Mouse (Mus musculus) embryonic facial prominence, embryonic 14.5 days (tissue): ENCODE measurements around the gene Mlxip. TPM values are rescaled to one million over a fixed set of nuclear protein-coding genes. Genes with fewer than 3 reads are reported as not detected.

Experiments used
- ATAC-seq: fragments of 200-750 bp; cut with Nextera tagmentation; 2 replicates; pipeline ENCODE4 v1.8.0; 2017; ENCODE audit warnings: low read depth, moderate number of reproducible peaks, moderate TSS enrichment
- DNase-seq: peaks from one replicate; pipeline ENCODE4 v3.0.0-alpha.2; 2015; ENCODE audit warnings: low spot score
- H3K27ac ChIP-seq: fragments of 300-500 bp; sonication (generic); replicated peaks from 2 replicates; pipeline ENCODE4 v1.5.1; 2014; ENCODE audit warnings: low read depth, mild to moderate bottlenecking, low read length, moderate library complexity
- H3K27me3 ChIP-seq: fragments of 300-500 bp; sonication (generic); replicated peaks from 2 replicates; pipeline ENCODE4 v1.6.1; 2014; ENCODE audit warnings: low read length; ENCODE audit not compliant: control insufficient read depth, insufficient read depth
- H3K36me3 ChIP-seq: fragments of 300-500 bp; sonication (generic); 2 replicates; pipeline ENCODE4 v1.6.1; 2014; ENCODE audit warnings: low read length, mixed read lengths; ENCODE audit not compliant: control insufficient read depth, insufficient read depth
- H3K4me1 ChIP-seq: fragments of 300-500 bp; sonication (generic); 2 replicates; pipeline ENCODE4 v1.6.1; 2014; ENCODE audit warnings: antibody characterized with exemption, low read length; ENCODE audit not compliant: control insufficient read depth, insufficient read depth
- H3K4me2 ChIP-seq: fragments of 300-500 bp; sonication (generic); 2 replicates; pipeline ENCODE4 v1.6.1; 2014; ENCODE audit warnings: low read depth, mild to moderate bottlenecking, low read length, moderate library complexity, mixed read lengths
- H3K4me3 ChIP-seq: fragments of 300-500 bp; sonication (generic); 2 replicates; pipeline ENCODE4 v1.5.1; 2014; ENCODE audit warnings: low read depth, mild to moderate bottlenecking, low read length
- H3K9ac ChIP-seq: fragments of 300-500 bp; sonication (generic); 2 replicates; pipeline ENCODE4 v1.6.1; 2014; ENCODE audit warnings: low read depth, mild to moderate bottlenecking, low read length, moderate library complexity, mixed read lengths
- H3K9me3 ChIP-seq: fragments of 300-500 bp; sonication (generic); 2 replicates; pipeline ENCODE4 v1.6.1; 2016; ENCODE audit warnings: low read length; ENCODE audit not compliant: control insufficient read depth
- WGBS: fragments of 180-500 bp; shearing (Covaris S2); extraction: QIAGEN DNeasy Blood & Tissue Kit; methylation state at CpG from one replicate; pipeline ENCODE4 v1.1.7; 2014; 5-methylcytosine and 5-hydroxymethylcytosine counted together
- polyA plus RNA-seq: library from polyadenylated mRNA; unstranded; fragments of >200 nt; fragmentation: Nextera tagmentation; extraction: Ambion mirVana; gene quantifications from 2 replicates; pipeline ENCODE4 v1.2.1, GENCODE M21; 2014

Gene Mlxip
- polyA plus RNA-seq, 1 experiment from 2014 or later = 17.7 TPM

DNA sequence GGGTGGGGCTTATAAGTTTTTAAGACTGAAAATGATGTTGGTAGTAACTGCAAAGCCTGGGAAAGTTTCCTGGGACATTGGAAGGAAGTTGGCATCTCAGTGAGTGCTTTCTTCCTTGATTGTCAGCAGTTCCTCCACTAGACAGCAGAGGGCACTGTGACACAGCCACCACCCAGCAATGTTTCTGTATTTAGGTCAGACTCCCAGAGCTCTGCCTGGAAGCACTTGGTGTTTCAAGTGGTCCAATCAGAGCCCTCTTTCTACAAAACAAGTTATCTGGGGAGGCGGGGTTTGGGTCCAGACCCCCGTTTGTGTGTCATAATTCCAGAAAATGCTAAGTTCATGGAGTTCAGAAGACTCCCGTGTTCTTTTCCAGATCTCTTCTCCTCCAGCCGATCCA, 49.5 kb downstream of the Mlxip start:
- no peak overlapping the region for H3K9ac ChIP-seq
- H3K27me3 ChIP-seq = no peaks in the 10 kb centered on the region
- DNase-seq (peak; percentile 74), ATAC-seq (peak; percentile 31; the same call in 1 of the 2 replicates)
- 46% methylated on average over 4 of the region's 4 CpGs for WGBS
- no peak overlapping the region for H3K27ac ChIP-seq
- H3K4me2 ChIP-seq = no peak overlapping the region
- peaks cover 51% of the 10 kb centered on the region; the same call in 1 of the 2 replicates for H3K36me3 ChIP-seq
- no peaks in the 10 kb centered on the region for H3K9me3 ChIP-seq
- H3K4me1 ChIP-seq = no peaks in the 10 kb centered on the region
- no peak overlapping the region for H3K4me3 ChIP-seq

DNA sequence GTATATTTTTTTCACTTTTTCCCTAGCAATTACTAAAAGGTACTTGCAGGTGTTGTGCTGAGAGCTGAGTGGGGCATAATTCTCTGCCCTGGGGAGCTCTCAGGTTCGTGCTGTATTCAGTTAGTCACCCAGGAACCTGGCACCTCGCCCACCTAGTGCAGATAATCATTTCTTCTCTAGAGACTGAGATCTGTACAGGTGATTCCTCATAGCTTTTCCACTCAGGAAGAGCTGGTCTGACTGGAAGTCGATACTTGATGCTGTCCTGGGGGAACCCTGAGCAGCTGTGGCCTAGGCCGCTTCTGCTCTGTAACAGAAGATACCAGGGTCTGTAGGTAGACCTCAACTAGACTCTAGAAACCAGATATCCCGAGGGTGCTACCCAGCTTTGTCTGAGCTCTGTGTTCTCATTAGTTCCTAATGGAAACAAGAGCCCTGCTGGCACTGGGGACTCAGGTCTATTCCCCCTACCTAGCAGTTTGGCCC, 50.3 kb downstream of the Mlxip start:
- DNase-seq = peak; percentile 62
- no peak overlapping the region for H3K4me2 ChIP-seq
- H3K4me3 ChIP-seq = no peak overlapping the region
- no peak overlapping the region for H3K9ac ChIP-seq
- no peak overlapping the region for H3K27ac ChIP-seq
- no peaks in the 10 kb centered on the region for H3K9me3 ChIP-seq
- no peaks in the 10 kb centered on the region for H3K4me1 ChIP-seq
- no peaks in the 10 kb centered on the region for H3K27me3 ChIP-seq
- ATAC-seq = peak; percentile 72; the same call in 1 of the 2 replicates
- H3K36me3 ChIP-seq = peaks cover 56% of the 10 kb centered on the region
- WGBS = 86% methylated on average over 5 of the region's 5 CpGs

- WGBS = 89% methylated on average over 7 of the region's 7 CpGs
- ATAC-seq (no peak), DNase-seq (no peak)
- H3K27me3 ChIP-seq = no peaks in the 10 kb centered on the region
- H3K36me3 ChIP-seq = peaks cover 77% of the 10 kb centered on the region
- no peak overlapping the region for H3K9ac ChIP-seq
- H3K4me3 ChIP-seq = no peak overlapping the region
- H3K27ac ChIP-seq = no peak overlapping the region
- no peaks in the 10 kb centered on the region for H3K9me3 ChIP-seq
- no peak overlapping the region for H3K4me2 ChIP-seq
- no peaks in the 10 kb centered on the region for H3K4me1 ChIP-seq
Measured at GRCm38 (mm10) chr5:123451886-123452285, 57.3 kb downstream of the Mlxip start.

DNA sequence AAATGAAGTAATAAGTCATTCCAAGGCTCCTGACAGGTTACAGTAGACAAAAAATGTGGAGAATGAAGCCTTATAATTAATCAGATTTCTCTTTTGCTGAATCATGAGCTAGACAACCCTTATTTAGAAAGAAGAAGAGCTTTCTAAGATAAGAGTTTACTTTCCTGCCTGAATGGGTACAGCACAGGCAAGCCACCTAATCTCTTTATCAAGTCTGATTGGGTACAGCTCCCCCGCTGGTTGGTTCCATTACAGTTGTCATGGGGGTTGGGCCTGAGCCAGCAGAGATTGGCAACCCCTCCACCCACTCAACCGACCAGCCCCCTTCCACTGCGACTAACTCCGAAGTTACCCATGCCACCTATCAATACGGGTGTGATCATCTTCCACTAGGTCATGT, 66.8 kb downstream of the Mlxip start:
- H3K4me3 ChIP-seq = no peak overlapping the region
- DNase-seq (no peak), ATAC-seq (no peak)
- H3K27ac ChIP-seq = no peak overlapping the region
- H3K9me3 ChIP-seq = no peaks in the 10 kb centered on the region
- H3K9ac ChIP-seq = no peak overlapping the region
- no peak overlapping the region for H3K4me2 ChIP-seq
- 56% methylated on average over 5 of the region's 5 CpGs for WGBS
- H3K36me3 ChIP-seq = peaks cover 9% of the 10 kb centered on the region
- no peaks in the 10 kb centered on the region for H3K4me1 ChIP-seq
- no peaks in the 10 kb centered on the region for H3K27me3 ChIP-seq

GRCm38 (mm10) chr5:123464638-123465037, 70.0 kb downstream of the Mlxip start:
- no peaks in the 10 kb centered on the region for H3K27me3 ChIP-seq
- no peak overlapping the region for H3K27ac ChIP-seq
- no peaks in the 10 kb centered on the region for H3K4me1 ChIP-seq
- ATAC-seq (no peak), DNase-seq (no peak)
- no peak overlapping the region for H3K9ac ChIP-seq
- no peak overlapping the region for H3K4me3 ChIP-seq
- 88% methylated on average over 1 of the region's 1 CpGs for WGBS
- H3K4me2 ChIP-seq = no peak overlapping the region
- no peaks in the 10 kb centered on the region for H3K9me3 ChIP-seq
- no peaks in the 10 kb centered on the region for H3K36me3 ChIP-seq

- no peaks in the 10 kb centered on the region for H3K4me1 ChIP-seq
- ATAC-seq = no peak
- H3K4me2 ChIP-seq = peak overlapping the region; percentile 32; the same call in 1 of the 2 replicates
- WGBS = 39% methylated on average over 10 of the region's 10 CpGs
- DNase-seq = no peak
- no peaks in the 10 kb centered on the region for H3K27me3 ChIP-seq
- no peak overlapping the region; the same call in 1 of the 2 replicates for H3K27ac ChIP-seq
- H3K36me3 ChIP-seq = no peaks in the 10 kb centered on the region
- H3K4me3 ChIP-seq = no peak overlapping the region
- H3K9ac ChIP-seq = no peak overlapping the region
- H3K9me3 ChIP-seq = no peaks in the 10 kb centered on the region
Measured at GRCm38 (mm10) chr5:123470784-123471400, 76.3 kb downstream of the Mlxip start.

GRCm38 (mm10) chr5:123473817-123474216, 79.2 kb downstream of the Mlxip start:
- H3K4me2 ChIP-seq = no peak overlapping the region
- 80% methylated on average over 5 of the region's 5 CpGs for WGBS
- no peak overlapping the region for H3K4me3 ChIP-seq
- H3K36me3 ChIP-seq = no peaks in the 10 kb centered on the region
- no peaks in the 10 kb centered on the region for H3K27me3 ChIP-seq
- no peaks in the 10 kb centered on the region for H3K9me3 ChIP-seq
- H3K4me1 ChIP-seq = no peaks in the 10 kb centered on the region
- ATAC-seq (no peak), DNase-seq (no peak)
- no peak overlapping the region for H3K27ac ChIP-seq
- H3K9ac ChIP-seq = no peak overlapping the region

DNA sequence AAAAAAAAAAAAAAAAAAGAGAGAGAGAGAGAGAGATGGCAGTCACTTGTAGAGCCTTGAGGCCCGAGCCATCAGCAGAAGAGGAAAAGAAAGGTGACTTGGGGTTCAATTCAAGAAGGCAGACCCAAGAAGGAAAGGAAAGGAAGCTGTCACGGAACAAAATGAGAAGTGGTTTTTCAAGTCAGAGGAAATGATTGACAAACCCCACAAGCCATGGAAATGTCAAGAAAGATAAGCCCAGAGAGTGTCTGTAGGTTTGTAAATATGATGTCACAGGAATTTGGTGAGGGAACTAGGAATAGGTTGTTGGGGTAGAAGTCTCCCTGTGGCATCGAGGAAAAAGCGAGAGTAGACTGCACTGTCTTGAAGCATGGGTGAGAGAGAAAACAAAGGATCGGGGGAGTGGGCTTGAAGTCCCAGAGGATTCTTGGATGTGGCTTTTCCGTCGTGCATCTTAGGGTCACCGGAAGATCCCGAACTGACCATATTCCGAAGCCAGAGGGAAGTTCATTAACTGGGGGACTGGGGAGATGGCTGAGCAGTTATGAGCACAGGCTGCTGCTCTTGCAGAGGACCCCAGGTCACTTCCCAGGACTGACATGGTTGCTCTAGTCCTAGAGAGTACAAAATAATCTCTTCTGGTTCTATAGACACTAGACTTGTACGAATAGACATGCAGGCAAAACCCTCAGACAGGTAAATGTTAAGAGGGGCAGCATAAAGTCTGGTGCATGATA, 93.2 kb downstream of the Mlxip start:
- no peaks in the 10 kb centered on the region for H3K36me3 ChIP-seq
- H3K4me1 ChIP-seq = no peaks in the 10 kb centered on the region; the same call in 1 of the 2 replicates
- no peaks in the 10 kb centered on the region for H3K27me3 ChIP-seq
- DNase-seq (no peak), ATAC-seq (no peak)
- 82% methylated on average over 11 of the region's 11 CpGs for WGBS
- no peak overlapping the region for H3K27ac ChIP-seq
- H3K9me3 ChIP-seq = no peaks in the 10 kb centered on the region
- no peak overlapping the region for H3K4me2 ChIP-seq
- H3K9ac ChIP-seq = no peak overlapping the region
- H3K4me3 ChIP-seq = no peak overlapping the region
